Mouse (Mus musculus): ENCODE measurements at regions not wholly inside any gene's neighbourhood (a gene's known extent, or its start where the extent isn't known, plus 50 kb on each side); places are given as distances from the start of the nearest gene placed in this dataset.

GRCm38 (mm10) chr5:119944371-119944770 lies 111.9 kb downstream of the Tbx5 start:
- no peak for DNase-seq (ENCODE audit: extremely low spot score in 1 of 2, low spot score in 1 of 2)

GRCm38 (mm10) chr5:119948399-119948798 lies 115.9 kb downstream of the Tbx5 start:
- no peak for DNase-seq (ENCODE audit: extremely low spot score in 1 of 2, low spot score in 1 of 2)

GRCm38 (mm10) chr5:119952085-119952484 lies 119.6 kb downstream of the Tbx5 start:
- no peak for DNase-seq (ENCODE audit: extremely low spot score in 1 of 2, low spot score in 1 of 2)

- no peak for DNase-seq (ENCODE audit: extremely low spot score in 1 of 2, low spot score in 1 of 2)
Observed at GRCm38 (mm10) chr5:119953189-119953588, 120.7 kb downstream of the Tbx5 start.

GRCm38 (mm10) chr5:119953811-119954566 lies 121.5 kb downstream of the Tbx5 start:
- DNase-seq (ENCODE audit: extremely low spot score in 1 of 2, low spot score in 1 of 2) = no peak

- DNase-seq (ENCODE audit: extremely low spot score in 1 of 2, low spot score in 1 of 2) = no peak
Observed at GRCm38 (mm10) chr5:119958942-119959341, 126.5 kb downstream of the Tbx5 start.

- no peak for DNase-seq (ENCODE audit: extremely low spot score in 1 of 2, low spot score in 1 of 2)
Observed at GRCm38 (mm10) chr5:119964751-119965150, 132.3 kb downstream of the Tbx5 start.

GRCm38 (mm10) chr5:119971286-119971685 lies 138.8 kb downstream of the Tbx5 start:
- no peak for DNase-seq (ENCODE audit: extremely low spot score in 1 of 2, low spot score in 1 of 2)

GRCm38 (mm10) chr5:119972802-119973437 lies 140.5 kb downstream of the Tbx5 start:
- DNase-seq (ENCODE audit: extremely low spot score in 1 of 2, low spot score in 1 of 2) = peak; percentile 28 to 56

GRCm38 (mm10) chr5:119978096-119978715 lies 138.1 kb upstream of the Rbm19 start:
- DNase-seq (ENCODE audit: extremely low spot score in 1 of 2, low spot score in 1 of 2) = no peak

GRCm38 (mm10) chr5:119981111-119981807 lies 135.0 kb upstream of the Rbm19 start:
- no peak for DNase-seq (ENCODE audit: extremely low spot score in 1 of 2, low spot score in 1 of 2)

- no peak for DNase-seq (ENCODE audit: extremely low spot score in 1 of 2, low spot score in 1 of 2)
Observed at GRCm38 (mm10) chr5:119984206-119984605, 132.1 kb upstream of the Rbm19 start.

GRCm38 (mm10) chr5:119992130-119992529 lies 124.1 kb upstream of the Rbm19 start:
- no peak for DNase-seq (ENCODE audit: extremely low spot score in 1 of 2, low spot score in 1 of 2)

GRCm38 (mm10) chr5:119995726-119996125 lies 120.5 kb upstream of the Rbm19 start:
- DNase-seq (ENCODE audit: extremely low spot score in 1 of 2, low spot score in 1 of 2) = no peak

- DNase-seq (ENCODE audit: extremely low spot score in 1 of 2, low spot score in 1 of 2) = no peak
Observed at GRCm38 (mm10) chr5:120005696-120006469, 110.4 kb upstream of the Rbm19 start.

GRCm38 (mm10) chr5:120007738-120008137 lies 108.5 kb upstream of the Rbm19 start:
- no peak for DNase-seq (ENCODE audit: extremely low spot score in 1 of 2, low spot score in 1 of 2)

GRCm38 (mm10) chr5:120008306-120008705 lies 108.0 kb upstream of the Rbm19 start:
- no peak for DNase-seq (ENCODE audit: extremely low spot score in 1 of 2, low spot score in 1 of 2)

- no peak for DNase-seq (ENCODE audit: extremely low spot score in 1 of 2, low spot score in 1 of 2)
Observed at GRCm38 (mm10) chr5:120015417-120015816, 100.8 kb upstream of the Rbm19 start.

- no peak for DNase-seq (ENCODE audit: extremely low spot score in 1 of 2, low spot score in 1 of 2)
Observed at GRCm38 (mm10) chr5:120018126-120018525, 98.1 kb upstream of the Rbm19 start.

GRCm38 (mm10) chr5:120020748-120021147 lies 95.5 kb upstream of the Rbm19 start:
- no peak for DNase-seq (ENCODE audit: extremely low spot score in 1 of 2, low spot score in 1 of 2)
